Mouse (Mus musculus) gastrocnemius, adult 18-20 months (tissue): Measurements from ENCODE around the gene Gdi1. TPM values are rescaled to one million over a fixed set of nuclear protein-coding genes. Genes with fewer than 3 reads are reported as not detected.
"Not testable (repeated sequence)": the region's sequence is repeated elsewhere in the genome, so short reads cannot be mapped to it uniquely, and the experiment has no call there.

Experiments
- DNase-seq: peaks from one replicate; pipeline ENCODE4 v3.0.0; 2021; ENCODE audit warnings: low spot score
- microRNA-seq: library from miRNA; unstranded; fragments of <30 nt; microRNA quantifications from one replicate; pipeline ENCODE4 v1.2.0, GENCODE M21; 2021
- total RNA-seq, 2 experiments: library from RNA; stranded (reverse); gene quantifications; 2 replicates each; pipeline ENCODE4 v1.2.3; 2021

The Gdi1 gene
- total RNA-seq, 2 experiments from 2014 or later, result 27.9 to 35.9 TPM

- peak; percentile 46 for DNase-seq
Measured at GRCm38 (mm10) chrX:74328725-74329161, 23.9 kb downstream of the Gdi1 start, which contains the start of gene Plxna3. Gene Plxna3 (plus strand): TSS chrX:74329066.

DNA sequence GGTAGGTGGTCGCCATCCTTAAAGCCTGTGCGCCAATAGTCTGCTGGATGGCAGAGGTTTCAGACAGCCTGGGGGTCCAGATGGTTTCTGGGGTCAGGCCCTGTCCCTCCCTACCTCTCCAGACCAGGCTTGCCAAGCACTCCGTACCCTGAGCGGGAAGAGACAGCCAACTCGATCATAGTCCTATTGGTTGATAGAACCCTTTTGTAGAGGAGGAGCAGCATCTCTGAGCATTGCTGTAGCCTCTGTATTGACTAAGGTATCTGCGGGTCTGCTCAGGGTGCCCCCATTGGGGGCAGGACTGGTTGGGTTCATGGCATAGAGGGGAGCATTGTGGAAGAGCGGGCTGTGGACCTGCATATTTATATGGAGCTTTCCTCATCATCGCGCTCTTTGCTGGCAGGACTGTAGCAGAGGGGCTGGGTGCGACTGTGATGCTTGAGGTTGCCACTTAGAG, 24.4 kb downstream of the Gdi1 start:
- DNase-seq, result no peak

DNA sequence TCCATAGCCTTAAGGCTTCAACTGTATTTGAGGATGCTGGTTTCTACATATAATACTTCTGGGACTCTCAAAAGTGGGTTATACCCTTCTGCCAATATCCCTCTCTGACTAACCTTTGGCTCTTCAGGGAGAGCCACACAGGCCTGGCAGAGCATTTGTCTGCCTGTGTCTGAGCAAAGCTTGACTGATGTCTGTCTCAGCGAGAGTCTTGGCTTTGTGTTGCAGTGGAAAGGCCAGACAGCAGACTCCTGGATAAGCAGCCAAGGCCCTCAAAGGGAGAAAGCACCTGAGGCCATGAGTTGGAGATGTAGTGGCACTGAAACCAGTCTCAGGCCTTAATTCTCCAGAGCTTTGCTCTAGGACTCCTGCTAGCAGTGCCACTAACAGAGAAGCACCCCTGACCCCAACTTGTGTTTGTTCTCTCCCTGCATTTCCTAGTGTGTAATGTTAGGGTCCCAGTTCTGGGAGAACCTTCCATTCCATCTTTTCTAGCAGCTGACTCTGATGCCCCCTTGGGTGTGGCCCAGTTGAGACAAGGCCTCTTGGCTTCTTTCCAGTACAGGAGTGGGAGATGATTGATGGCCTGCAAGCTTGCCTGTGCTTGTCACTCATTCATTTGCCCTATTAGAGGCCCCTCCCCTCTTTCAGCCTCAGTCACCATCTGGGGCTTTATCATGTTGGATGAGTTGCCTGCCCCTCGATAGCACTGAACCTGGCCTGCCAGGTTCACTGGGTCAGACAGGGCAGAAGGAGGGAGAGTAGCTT, 25.6 kb downstream of the Gdi1 start:
- DNase-seq, result no peak

- no peak for DNase-seq
Measured at GRCm38 (mm10) chrX:74352645-74353466, 48.1 kb downstream of the Gdi1 start.

GRCm38 (mm10) chrX:74353467-74353770, 48.6 kb downstream of the Gdi1 start, which contains the start of gene Lage3:
Gene Lage3 (minus strand): TSS chrX:74353618.
- peak; percentile 72 for DNase-seq

GRCm38 (mm10) chrX:74357069-74357468, 52.3 kb downstream of the Gdi1 start:
- not testable (repeated sequence) for DNase-seq

DNA sequence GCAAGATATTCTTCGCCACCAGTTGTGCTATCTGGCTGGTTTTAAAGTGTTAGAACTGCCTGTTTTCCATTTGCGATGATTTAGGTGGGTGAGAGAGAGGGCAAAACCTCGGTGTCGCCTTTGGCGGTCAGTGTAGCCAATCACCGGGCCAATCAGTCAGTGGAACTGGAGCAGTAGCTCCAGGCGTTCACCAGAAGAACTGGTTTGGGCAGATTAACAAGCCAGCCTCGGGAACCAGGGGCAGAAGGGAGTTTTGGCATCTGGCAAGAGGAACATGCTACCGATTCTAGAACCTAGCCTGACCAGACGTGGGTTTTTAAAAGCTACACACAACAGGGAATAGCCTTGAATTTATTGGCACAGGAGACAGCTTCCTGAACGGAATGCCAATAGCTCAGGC, 54.4 kb downstream of the Gdi1 start:
- no peak for DNase-seq

Small RNA genes within 50 kb of the gene (microRNA-seq; reads per million reads assigned to microRNA genes)
- gene Mir7091, result 2.7 reads per million
- 1.0 reads per million for gene Mir7092

Other genes with a start within 250 kb of the Gdi1 start
- gene Opn1mw, start 177.5 kb upstream of the Gdi1 start, total RNA-seq, result not detected
- 10 to 100 TPM; 27.7 to 29.2 TPM for gene Mecp2, start 169.6 kb upstream of the Gdi1 start, total RNA-seq
- gene Tex28, start 137.2 kb upstream of the Gdi1 start, total RNA-seq, result not detected
- gene Tktl1, start 127.7 kb upstream of the Gdi1 start, total RNA-seq, result not detected
- gene Flna, start 55.2 kb upstream of the Gdi1 start, total RNA-seq, result 10 to 100 TPM; 30.5 to 50.1 TPM
- 10 to 100 TPM; 25.0 to 32.4 TPM for gene Emd, start 50.3 kb upstream of the Gdi1 start, total RNA-seq
- 100 to 1,000 TPM; 172 to 189 TPM for gene Rpl10, start 34.2 kb upstream of the Gdi1 start, total RNA-seq
- gene Taz, start 23.1 kb upstream of the Gdi1 start, total RNA-seq, result 10 to 100 TPM; 40.2 to 47.4 TPM
- gene Dnase1l1, start 22.7 kb upstream of the Gdi1 start, total RNA-seq, result 100 to 1,000 TPM; 114 to 124 TPM
- 10 to 100 TPM; 92.1 to 95.3 TPM for gene Atp6ap1, start 7.9 kb upstream of the Gdi1 start, total RNA-seq
- 10 to 100 TPM; 21.1 to 27.3 TPM for gene Fam50a, start 8.0 kb downstream of the Gdi1 start, total RNA-seq
- gene Plxna3, start 24.1 kb downstream of the Gdi1 start, total RNA-seq, result under 1 TPM; 0.37 to 0.52 TPM
- 10 to 100 TPM; 39.8 to 40.6 TPM for gene Lage3, start 48.6 kb downstream of the Gdi1 start, total RNA-seq
- gene Ubl4a, start 68.2 kb downstream of the Gdi1 start, total RNA-seq, result 10 to 100 TPM; 55.7 to 58.4 TPM
- gene Slc10a3, start 68.4 kb downstream of the Gdi1 start, total RNA-seq, result 1 to 10 TPM; 1.9 to 3.8 TPM
- gene Fam3a, start 88.3 kb downstream of the Gdi1 start, total RNA-seq, result 10 to 100 TPM; 13.4 to 16.7 TPM
- gene Ikbkg, start 88.3 kb downstream of the Gdi1 start, total RNA-seq, result 10 to 100 TPM; 19.6 to 23.1 TPM
- 1 to 10 TPM; 2.6 to 3.8 TPM for gene G6pdx, start 124.2 kb downstream of the Gdi1 start, total RNA-seq
- gene Gm6880, start 176.4 kb downstream of the Gdi1 start, total RNA-seq, result not detected